Mouse (Mus musculus) gastrocnemius, postnatal 4 days (tissue): ENCODE data around the gene Tcte3. TPM values are rescaled to one million over a fixed set of nuclear protein-coding genes. Genes with fewer than 3 reads are reported as not detected.
"Not testable (repeated sequence)": the region's sequence is repeated elsewhere in the genome, so short reads cannot be mapped to it uniquely, and the experiment has no call there.

Source experiments
- DNase-seq, 2 experiments: peaks; one replicate each; pipeline ENCODE4 v3.0.0; 2021 to 2022; ENCODE audit warnings: low spot score in 2 of 2, mixed read lengths in 2 of 2
- long read RNA-seq, 2 experiments: library from polyadenylated mRNA; stranded (forward); transcript quantifications; one replicate each; pipeline ENCODE4 v2.0.0; 2021
- total RNA-seq, 2 experiments: library from RNA; stranded (reverse); gene quantifications; 2 replicates each; pipeline ENCODE4 v1.2.3; 2021

Gene Tcte3
- 1 to 10 TPM in 1 of 2 experiments, under 1 TPM in 1; 0.73 to 2.1 TPM for total RNA-seq
- long read RNA-seq, experiment 1: 0 reads
- long read RNA-seq, experiment 2, partial matches to known transcripts: 0 of 1 reads
- long read RNA-seq, experiment 2, other reads (novel, unspliced or antisense): 0 of 1 reads

GRCm38 (mm10) chr17:15041175-15041729 lies at the start of gene Tcte3, which contains the start of the genes Ermard and Gm3448:
TSS of gene Tcte3 (minus strand) at chr17:15041488.
TSS of gene Ermard (plus strand) at chr17:15041208.
TSS of gene Gm3448 (minus strand) at chr17:15041537.
- DNase-seq: peak in 1 of 2 experiments; percentile 21

GRCm38 (mm10) chr17:15088591-15089001 lies 47.3 kb upstream of the Tcte3 start:
- no peak for DNase-seq

DNA sequence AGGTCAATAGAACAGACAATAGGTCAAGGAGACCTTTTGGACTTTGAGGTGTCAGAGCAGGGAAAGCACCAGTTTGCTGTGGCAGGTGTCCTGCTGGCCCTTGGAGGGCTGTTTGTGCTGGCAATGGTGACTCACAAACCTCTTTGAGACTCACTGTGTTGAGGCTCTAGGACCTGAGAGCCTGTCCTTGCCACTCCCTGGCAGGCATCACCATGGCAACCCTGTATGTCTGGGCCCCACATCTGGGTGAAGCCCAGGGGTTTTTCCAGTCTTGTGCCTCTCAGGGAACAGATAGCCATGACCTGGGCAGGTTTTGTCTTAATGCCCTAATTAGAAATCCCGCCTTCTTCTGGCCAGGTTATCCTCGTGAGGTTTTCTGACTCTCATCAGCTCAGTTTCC lies 46.9 kb upstream of the Tcte3 start:
- DNase-seq: no peak

DNA sequence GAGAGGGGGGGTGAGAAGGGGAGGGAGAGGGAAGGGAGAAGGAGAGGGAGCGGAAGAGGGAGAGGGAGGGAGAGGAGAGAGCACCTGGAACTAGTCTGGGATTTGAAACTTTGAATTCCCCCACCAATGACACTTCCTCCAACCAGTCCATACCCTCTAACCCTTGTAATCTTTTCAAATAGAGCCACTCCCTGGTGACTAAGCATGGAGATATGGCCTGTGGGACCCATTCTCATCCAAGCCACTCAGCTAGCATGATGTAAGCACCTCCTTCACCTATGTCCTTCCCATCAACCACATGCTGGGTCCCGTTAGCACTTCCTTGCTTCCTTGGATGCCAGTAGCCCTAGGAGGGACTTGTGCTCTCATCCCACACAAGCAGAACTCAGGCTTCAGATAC lies 43.7 kb upstream of the Tcte3 start:
- no peak for DNase-seq

DNA sequence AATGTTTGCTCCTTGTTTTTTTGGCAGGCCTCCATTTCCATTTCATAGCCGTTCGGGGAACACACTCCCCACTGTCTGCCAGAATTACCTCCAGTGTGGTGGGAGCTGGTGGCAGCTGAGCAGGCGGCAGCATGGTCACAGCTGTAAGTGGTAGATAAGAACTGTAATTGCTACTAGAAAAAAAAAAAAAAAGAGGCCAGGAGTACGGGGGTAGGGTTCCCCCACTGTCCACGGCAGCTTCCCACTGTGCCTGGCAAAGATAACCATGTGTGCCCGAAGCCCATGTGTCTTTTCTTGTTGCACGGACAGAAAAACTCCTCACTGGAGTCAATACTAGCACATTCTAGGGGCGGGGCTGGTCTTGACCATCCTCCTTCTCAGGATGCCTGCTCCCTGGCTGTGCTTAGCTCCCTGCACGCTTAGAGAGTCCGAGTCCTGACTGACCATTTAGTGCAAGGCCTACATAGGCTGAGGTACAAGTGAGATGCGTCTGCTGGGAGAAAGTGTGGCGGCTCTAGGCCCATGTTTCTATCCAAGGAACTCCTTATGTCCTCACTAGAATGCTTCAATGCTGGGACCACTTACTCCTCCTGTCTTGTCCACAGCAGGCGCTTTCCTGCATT lies 43.0 kb upstream of the Tcte3 start:
- no peak for DNase-seq

GRCm38 (mm10) chr17:15077536-15077935 lies 36.2 kb upstream of the Tcte3 start:
- no peak for DNase-seq

DNA sequence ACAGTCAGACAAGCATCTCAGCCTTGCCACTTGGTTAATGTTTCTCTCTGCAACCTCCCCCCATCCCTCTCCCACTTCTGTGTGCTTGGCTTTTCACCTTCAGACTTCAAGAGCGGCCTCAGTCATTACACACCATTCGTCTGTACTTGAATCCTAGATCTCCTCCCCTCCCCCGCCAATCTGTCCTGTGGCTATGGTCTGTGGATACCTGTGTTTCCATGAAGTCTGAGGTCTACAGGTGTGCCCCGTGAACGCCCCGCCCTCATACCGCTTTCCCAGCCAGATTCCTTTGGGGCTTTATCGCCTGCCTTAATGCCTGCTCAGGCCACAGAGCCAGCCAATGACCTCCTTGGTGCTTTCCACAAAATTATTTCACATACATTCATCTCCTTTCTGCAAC lies 33.7 kb upstream of the Tcte3 start:
- DNase-seq: no peak

DNA sequence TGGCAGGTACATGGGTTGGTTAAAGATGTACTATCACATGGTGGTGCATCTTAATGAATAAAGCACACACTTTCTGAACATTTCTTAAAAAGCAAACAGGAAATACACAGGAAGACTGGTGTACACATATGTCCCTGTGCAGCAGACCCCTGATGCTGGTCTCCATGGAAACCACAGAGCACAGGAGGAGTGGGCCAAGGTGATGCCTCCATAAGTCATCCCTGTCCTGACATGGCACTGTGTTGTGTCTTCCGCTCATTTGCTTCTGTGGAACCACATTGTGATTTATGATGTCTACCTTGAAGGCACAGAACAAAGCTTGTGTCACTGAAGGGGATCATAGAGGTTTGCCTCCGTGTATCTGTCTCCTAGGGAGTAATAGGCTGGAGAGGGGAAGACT lies 30.9 kb upstream of the Tcte3 start:
- no peak for DNase-seq

DNA sequence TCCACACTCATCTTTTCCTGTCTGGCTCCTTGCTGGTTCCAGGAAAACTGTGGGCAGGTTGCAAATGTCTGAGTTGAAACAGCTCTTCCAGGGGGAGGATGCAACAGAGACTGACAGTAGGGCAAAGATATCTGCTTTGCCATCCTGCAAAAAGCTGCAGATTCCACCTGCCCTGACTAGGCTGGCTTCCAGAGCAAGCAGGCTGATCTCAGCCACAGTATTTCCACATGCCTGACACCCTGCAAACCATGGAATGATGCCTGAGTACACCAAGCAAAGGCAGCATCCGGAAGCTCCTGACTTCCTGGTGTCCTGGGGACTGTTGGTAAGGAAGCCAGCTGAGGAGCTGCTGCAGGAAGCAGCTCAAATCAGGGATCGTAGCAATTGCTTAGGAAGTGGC lies 27.8 kb upstream of the Tcte3 start:
- no peak for DNase-seq

DNA sequence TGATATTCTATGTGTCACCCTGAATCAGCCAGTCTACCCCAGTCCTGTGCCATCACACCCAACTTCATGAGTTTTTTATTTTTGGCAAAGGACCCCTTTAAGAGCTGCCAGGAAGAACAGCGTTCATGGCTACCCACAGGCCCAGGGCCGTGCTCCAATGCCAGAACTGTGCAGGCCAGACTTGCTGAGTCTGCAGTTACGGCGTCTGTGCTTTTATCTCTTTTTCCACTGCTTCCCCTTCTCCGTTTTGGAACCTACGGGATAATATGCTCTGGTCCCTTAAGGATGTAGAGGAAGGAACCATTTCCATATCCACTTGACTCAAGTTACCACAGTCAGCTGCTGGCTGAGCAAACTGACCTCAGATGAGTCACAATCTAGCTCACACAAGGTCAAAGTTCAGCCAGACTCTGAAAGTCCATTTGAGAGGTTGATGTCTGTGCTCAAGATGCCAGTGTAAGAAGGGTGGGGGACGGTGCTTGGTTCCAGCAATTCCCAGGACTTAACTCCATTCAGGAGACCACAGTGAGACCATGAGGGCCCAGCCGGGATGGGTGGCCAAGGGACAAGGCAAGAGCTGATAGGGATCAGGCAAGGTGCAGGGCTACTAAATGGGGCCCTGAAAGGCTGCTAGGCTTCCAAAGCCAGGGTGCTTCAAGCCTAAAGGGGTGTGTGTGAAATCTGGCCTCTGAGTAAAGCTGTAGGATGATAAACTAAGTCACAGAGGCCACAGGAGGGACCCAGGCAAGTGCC lies 26.9 kb upstream of the Tcte3 start:
- no peak for DNase-seq

DNA sequence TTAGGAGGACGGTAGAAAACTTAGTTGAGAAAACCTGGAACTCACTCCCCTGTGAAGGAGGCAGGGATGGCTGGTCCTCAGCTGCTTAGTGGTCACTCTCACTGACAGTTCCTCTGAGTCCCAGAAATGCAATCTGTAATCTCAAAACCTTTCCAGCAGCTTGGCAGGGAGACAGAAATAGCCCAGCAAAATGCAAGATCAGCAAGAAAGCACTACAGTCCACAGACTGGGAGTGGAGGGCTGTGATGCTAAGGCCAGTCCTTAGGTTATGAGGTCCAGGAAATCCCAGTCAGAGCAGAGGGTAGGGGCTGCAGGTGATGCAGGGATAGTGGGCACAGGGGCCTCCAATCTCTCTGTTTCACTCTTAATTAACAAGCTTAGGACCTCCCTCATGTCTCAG lies 25.6 kb upstream of the Tcte3 start:
- no peak for DNase-seq

- DNase-seq: no peak
These were observed 24.8 kb upstream of the Tcte3 start for GRCm38 (mm10) chr17:15066066-15066465.

GRCm38 (mm10) chr17:15065391-15066024 lies 24.2 kb upstream of the Tcte3 start:
- peak in 1 of 2 experiments; percentile 53 for DNase-seq

DNA sequence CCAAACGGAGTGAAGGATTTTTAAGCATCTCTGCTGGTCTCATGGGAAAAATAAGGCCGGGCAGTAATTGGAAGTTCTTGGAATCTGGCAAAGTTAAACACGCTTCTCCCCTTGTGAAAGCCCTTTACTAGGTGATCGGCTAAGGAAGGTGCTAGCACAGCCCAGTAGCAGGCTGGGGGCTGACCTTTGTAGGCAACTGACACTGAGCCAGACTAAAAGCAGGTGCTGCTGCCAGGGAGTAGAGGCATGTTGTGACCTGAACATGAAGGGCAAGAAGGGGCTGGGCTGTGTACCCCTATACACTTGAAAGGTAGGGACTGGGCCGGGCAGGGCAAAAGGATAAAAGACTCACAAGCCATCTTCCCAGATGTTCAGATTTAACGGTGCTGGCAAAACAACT lies 19.1 kb upstream of the Tcte3 start:
- peak in 1 of 2 experiments; percentile 10 for DNase-seq

DNA sequence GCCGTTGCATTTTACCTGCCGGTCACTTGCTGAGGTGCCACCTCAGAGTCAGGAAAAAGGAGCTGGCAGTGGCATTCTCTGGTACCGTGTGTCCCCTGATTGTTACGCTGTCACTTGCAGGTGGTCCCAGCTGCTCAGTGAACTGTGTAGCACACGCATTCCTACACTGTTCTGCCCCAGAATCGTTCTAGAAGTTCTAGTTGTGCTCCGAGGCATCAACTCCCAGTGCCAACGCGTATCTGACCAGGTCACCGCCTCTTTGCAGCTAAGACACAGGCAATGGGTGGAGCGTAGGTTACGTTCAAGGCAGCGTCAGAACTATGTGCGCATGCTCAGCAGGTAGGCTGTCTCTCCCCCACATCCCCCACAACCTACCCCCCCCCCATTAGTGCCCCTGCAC lies 18.4 kb upstream of the Tcte3 start:
- DNase-seq: no peak

DNA sequence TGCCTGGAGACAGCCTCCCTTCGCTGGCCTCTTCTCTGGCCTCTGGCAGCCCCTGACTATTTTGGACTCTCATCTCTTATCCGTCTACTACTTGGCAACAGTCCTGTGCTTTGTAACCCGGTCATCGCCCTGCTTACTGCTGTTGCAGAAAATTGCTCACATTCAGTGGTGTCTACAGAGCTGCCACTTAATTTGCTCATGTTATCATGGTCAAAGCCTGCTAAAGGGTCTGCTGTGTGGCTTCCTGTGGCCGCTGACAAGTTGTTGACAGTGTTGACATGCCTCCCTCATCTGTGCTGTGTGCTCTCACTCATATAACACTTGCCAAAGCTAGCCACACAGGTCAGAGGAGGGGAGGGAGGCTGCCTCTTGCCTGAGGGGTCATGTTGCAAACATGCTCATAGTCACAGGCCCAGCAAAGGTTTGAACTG lies 16.9 kb upstream of the Tcte3 start:
- DNase-seq: no peak

DNA sequence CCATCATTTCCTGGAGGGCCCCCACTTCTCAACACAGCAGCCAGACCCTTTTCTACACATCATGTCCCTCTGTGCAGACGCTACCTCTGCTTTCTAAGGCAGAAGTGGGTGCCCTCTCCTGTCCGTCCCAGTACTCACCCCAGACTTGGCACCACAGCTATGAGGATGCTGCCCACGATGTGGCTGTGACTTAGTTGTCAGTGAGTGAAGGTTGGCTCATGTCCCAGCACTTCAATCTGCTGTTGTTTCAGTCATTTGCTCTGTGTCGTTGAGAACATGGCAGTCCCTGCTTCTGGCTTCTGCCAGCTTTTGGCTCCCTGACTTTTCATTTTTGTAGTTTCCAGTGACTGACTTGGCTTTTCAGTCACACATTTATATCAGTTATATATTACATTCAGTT lies 14.6 kb upstream of the Tcte3 start:
- no peak for DNase-seq

GRCm38 (mm10) chr17:15053829-15054200 lies 12.5 kb upstream of the Tcte3 start:
- not testable (repeated sequence) for DNase-seq

DNA sequence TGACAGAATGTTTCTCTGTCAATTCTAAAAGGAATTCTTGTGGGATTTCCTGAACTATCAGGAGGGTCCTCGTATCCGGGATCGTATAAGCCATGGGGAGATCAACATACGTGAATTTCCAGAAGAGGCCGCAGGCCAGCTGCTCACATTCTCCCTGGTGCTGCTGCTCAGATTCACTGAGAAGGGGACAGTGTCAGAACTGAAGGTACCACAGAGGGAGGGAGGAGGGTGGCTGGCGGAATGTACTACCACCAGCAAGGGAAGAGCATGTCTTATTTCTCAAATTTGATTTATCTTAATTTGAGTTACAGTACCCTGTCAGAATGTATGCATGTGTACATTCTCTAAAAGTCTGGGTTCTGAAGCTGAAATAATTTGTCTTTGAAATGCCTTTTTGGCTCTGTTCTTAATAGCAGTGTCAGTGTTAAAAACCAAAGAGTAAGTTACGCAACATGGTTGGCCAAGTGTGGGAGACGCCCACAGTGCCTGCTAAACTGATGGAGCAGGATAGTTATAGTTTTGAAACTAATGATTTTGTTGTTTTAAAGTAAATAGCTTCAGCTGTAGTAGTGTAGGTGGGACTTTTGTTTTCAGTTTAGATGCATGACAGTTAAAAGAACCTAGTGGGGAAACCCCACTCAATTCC lies 12.0 kb upstream of the Tcte3 start:
- not testable (repeated sequence) for DNase-seq

DNA sequence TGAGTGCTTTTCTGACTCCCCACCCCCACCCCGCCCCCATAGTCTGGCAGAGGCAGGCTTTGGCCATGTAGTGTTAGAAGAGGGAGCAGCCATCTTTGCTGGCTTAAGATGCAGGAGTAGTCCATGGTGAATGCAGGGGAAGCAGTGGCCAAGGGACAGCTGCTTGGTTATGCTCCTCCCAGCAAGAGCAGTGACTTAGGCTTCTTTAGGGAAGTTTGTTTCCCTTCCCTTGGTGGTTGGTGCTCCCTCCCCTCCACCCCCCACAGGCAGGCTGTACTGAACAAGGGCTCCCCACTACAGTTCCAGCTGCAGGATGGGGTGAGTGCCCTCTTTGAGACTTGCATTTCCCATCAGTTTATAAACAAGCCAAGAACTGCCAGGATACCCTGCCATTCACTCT lies 11.5 kb upstream of the Tcte3 start:
- not testable (repeated sequence) for DNase-seq

DNA sequence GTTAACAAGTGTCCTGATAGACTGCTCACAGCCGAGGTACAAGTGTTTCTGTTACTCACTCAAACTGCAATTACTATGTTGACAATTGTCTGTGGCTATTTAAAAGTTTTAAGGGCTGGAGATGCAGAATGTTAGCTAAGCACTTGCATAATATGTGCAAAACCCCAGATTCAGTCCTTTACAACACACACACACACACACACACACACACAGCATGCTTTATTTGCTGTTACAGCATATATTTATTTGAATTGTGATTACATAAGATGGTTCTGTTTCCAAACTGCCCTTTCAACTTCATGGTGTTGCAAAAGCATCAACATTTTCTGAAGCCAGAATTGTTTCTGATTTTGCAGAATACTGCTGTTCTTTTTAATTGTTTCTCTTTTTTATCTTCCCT lies 9.1 kb upstream of the Tcte3 start:
- not testable (repeated sequence) for DNase-seq
